Mouse (Mus musculus) heart, adult 9 months (tissue): ENCODE measurements at regions not wholly inside any gene's neighbourhood (a gene's known extent, or its start where the extent isn't known, plus 50 kb on each side); places are given as distances from the start of the nearest gene placed in this dataset.

ENCODE experiments used
- DNase-seq, 2 experiments: peaks; one replicate each; pipeline ENCODE4 v3.0.0; 2022; ENCODE audit warnings: low spot score in 2 of 2

DNA sequence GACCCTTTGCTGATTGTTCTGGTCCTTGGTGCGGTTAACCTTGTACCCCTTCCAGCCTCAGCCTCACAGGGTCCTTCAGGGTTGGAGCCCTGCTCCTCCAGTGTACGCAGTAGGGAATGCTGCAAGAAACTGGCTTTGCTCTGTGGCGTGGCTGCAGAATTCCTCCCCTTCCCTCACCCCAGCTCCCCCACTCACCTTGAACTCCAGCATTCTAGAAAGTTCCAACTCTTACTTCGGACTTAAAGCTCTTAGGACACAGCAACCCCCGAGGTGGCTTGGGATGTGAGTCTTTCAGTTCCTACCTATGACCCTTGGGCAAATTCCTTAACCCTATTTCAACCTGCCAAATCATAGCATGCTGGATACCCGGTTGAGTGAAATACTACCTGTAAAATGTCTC is 73.3 kb upstream of the 1700024P04Rik start:
- no peak for DNase-seq

DNA sequence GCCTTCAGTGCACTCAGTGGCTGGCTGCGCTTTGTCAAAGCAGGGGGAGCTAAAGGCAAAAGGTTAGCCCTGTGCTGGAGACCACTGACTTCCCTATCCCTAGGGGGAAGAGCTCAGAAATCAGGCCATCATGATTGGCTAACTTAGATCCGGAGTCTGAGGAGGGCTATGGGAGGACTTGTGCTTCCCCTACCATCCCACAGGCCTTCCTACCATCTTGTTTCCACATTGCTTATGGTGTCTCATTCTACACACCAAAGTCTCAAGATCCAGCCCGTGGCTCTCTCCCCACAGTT is 72.9 kb upstream of the 1700024P04Rik start:
- DNase-seq, result no peak

DNA sequence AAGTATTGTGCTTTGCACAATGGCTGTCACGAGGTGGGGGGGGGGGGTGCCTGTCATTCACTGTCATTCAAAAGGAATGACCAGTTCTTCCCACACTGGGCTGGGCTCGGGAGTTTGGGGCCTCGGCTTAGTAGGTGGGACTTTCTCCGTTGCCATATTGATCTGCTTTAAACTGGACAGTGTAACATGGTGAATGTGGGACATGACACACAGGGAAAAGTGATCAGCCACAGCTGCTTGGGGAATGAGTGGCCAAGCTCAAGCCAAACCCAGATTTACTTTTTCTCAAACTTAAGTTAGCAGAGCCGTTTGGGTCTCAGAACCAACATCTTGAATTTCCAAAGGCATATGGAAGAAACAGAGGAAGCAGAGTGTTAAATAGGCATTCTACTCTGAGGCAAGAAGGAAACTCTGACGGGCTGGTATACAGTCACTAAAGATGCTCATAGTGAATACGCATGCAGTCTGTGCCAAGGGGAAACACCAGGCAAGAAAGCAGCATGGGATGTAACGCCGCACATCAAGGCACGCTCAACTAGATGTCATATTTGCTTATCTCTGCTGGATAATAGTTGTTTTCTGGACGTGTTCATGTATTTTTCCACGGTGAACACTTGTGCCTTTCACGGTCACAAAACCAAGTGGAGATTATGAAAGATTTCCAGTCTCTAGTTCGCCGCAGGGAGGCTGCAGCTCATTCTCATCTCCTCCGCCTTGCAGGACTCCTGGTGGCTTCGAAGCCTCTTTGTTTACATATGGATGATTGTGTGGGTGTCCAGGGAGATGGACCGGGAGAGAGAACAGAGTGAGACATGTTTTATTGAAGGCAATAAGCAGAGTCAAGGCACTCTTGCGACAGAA is 72.3 kb upstream of the 1700024P04Rik start:
- DNase-seq, result peak; percentile 28 to 29

DNA sequence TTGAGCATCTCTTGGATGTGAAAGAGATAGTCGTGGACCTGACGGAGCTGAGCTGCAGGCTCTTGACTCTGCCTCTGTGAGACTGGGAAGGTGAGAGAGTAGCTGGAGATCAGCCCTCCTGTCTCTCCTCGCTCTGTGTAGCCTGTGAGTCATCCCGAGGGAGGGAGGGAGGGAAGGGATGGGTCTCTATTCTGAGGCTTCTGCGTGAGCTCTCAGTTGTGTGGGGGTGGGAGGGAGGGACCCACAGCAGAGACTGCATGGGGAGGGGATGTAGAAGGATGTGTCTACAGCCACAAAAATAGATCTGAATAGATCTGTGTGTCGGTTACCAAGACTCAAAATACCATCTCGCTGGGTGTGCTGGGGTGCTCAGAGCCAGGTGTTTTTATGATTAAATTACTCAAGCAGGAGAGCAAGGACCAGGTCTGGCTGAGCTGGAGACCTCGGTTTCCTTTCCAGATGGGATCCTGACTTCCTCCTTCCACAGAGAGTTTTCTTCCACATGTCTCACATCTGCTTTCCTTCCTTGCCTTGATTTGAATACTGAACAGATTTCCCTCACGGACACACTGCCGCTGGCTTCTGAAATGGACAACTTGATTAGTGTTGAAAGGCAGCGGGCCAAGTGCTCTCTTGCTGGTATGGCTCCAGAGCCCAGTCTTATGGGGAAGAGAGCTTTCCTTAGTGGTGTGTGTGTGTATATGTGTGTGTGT is 71.4 kb upstream of the 1700024P04Rik start:
- peak; percentile 56 to 68 for DNase-seq

DNA sequence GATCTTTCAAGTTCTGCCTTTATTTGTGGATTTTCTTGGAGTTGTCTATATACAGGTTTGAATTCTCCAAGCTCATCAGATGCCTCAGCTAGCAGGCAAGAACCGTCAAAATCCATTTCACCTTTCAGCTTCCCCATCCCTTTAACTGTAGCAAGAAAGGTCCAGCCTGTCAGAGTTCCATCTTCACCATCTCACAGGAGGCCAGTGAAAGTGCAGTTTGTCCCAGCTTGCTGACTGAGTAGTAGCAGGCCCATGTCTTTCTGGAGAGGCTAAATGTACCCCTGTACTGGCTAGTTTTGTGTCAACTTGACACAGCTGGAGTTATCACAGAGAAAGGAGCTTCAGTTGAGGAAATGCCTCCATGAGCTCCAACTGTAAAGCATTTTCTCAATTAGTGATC is 67.7 kb upstream of the 1700024P04Rik start:
- DNase-seq, result no peak

DNA sequence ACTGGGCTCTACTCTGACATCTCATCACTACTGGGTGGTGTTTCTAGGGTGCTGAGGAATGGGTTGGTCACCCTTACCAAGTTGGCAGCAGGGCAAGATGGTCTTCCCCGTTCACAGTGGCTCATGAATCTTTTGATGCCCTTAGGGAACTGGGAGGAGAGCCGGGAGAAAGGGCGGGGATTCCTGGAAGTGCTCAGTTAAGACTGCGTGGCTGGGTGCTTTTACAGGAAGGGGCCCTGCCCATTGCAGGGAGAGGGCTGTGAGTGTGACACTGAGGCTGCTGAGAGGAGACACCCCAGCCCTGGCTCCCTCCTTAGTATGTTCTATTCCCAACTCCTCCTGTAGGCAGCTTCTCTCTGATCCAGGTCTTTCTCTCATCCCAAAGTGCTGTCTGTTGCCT is 65.3 kb upstream of the 1700024P04Rik start:
- no peak for DNase-seq

DNA sequence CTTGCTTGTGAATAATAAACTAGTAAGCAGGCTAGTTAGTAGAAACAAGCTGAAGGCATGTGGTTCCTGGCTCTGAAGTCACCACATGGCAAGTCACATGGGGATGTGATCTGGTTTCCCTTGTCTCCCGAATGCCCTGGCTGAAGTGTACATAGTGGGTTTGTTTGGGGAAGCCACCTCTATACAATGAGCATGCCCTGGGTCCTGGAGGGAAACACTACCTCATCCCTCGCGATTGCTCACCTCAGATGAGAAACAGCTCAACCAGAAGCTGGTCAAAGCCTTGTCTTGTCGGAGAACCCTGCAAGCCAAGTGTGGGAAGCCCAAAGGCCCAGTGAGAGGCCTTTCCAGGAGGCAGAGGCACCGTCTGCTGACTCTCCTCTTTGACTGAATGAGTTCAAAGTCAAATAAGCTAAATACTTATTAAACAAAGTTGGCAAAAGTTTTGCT is 64.3 kb upstream of the 1700024P04Rik start:
- DNase-seq, result no peak

DNA sequence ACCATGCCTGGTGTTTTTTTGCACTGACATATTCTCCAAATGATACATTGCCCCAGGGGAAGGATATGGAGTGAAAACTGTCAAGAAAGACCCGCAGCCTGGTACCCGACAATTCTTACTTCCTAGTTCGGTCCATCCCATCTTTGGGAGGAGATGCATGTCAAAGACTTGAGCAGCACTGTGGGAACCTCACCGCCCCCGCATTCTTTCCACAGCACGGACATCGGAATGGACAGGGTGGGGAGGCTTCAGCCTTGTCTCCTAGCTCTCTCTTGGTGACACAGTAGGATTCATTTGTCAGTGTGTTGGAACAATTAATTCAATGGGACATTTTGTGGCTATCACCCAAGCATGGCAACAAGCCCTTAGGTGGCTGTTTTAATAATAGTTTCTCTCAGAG is 62.9 kb upstream of the 1700024P04Rik start:
- DNase-seq, result no peak

DNA sequence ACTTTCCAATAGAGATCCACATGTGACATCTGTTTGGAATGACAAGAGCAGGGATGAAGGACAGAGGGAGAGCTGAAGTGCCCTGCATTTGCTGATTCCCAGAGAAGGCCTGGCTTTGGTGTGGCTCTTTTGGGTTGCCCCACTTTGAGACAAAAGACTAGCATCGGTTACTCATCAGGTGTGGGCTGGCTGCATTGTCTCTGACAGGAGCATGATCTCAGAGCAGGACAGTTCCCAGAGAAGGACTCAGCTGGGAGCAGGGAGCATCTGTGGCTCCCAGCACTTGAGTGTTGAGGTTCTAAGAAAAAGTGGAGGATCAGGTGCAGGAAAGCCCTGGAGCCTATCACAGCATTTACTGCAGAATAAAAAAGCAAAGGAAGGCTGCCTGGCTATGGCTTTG is 62.4 kb upstream of the 1700024P04Rik start:
- no peak for DNase-seq

DNA sequence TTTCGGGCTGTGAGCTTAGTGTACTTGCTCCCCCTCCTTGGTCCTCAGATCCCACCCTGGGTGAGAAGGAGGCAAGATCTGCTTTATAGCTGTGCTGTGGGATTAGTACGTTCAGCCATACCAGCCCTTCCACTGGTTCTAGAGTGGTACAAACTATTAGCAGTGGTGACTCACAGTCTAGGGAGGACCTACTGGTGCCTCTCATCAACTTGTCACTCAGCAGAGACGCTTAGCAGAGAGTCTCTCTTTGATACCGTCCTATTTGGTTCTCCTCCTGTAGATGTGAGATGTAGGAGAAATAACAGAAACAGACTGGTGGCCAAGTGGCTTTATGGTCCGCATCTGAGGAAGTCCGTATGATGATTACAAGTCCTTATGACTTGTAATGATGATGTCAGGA is 57.7 kb upstream of the 1700024P04Rik start:
- no peak for DNase-seq

DNA sequence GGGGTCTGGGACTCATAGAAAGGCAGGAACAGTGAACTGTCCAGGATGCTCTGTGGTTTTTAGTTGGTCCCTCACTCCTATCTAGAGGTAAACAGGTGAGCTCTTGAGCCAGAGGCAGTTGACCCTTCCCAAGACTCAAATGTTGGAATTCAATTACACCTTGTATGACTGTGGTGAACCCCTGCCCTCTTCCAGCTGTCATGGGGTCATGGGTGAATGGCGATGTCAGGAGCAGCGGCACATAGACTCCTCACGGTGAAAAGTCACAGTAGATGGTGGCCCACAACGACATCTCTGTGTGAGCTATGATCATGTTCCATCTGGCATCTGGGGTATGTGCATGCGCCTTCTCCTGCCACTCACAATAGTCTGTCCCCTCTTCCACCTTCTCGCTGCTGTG is 56.9 kb upstream of the 1700024P04Rik start:
- no peak for DNase-seq

DNA sequence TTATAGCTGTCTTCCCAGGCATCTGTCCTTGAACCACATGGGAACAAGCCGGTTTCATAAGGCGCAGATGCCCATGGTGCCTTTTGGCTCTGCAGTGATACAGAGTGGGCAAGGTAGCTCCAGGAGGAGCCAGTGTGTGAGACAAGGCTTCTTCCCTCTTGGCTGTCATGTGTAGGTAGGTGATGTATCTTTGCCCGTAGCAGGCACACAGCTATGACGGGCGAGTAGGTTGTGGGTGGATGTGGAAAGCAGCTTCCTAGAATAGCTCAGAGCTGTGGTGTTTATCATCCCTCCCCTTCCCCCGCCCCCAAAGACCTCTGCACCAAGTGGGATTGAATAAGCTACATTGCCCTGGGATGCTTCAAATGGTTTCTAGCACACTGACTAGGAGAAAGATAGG is 56.5 kb upstream of the 1700024P04Rik start:
- DNase-seq, result no peak

DNA sequence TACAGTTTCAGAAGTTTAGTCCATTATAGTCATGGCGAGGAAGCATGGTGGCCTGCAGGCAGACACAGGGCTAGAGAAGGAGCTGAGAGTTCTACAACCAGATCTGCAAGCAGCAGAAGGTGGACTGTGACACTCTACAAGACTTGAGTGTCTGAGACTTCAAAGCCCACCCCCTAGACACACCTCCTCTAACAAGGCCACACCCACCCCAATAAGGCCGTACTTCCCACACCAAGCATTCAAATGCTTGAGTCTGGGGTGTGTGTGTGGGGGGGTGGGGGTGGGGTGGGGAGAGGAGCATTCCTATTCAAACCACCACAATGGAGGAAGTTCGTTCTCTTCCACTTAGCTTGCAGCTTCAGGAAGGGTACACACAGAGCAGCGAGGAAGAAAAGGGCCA is 55.8 kb upstream of the 1700024P04Rik start:
- DNase-seq, result no peak

DNA sequence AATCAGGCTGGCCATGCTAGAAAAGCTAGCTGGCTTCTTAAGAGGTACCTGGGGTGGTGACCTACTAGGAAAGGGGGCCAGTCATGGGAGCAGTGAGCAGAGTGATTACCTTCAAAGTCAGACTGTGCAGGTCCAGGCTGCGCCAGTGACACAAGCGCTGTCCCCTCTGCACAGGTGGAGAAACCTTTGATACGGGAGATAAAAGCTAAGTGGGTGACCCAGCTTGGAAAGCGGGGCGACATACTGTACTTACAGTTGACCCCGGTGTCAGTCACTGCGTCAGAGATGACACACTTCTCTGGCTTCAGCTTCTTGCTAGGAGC is 54.7 kb upstream of the 1700024P04Rik start:
- no peak for DNase-seq

DNA sequence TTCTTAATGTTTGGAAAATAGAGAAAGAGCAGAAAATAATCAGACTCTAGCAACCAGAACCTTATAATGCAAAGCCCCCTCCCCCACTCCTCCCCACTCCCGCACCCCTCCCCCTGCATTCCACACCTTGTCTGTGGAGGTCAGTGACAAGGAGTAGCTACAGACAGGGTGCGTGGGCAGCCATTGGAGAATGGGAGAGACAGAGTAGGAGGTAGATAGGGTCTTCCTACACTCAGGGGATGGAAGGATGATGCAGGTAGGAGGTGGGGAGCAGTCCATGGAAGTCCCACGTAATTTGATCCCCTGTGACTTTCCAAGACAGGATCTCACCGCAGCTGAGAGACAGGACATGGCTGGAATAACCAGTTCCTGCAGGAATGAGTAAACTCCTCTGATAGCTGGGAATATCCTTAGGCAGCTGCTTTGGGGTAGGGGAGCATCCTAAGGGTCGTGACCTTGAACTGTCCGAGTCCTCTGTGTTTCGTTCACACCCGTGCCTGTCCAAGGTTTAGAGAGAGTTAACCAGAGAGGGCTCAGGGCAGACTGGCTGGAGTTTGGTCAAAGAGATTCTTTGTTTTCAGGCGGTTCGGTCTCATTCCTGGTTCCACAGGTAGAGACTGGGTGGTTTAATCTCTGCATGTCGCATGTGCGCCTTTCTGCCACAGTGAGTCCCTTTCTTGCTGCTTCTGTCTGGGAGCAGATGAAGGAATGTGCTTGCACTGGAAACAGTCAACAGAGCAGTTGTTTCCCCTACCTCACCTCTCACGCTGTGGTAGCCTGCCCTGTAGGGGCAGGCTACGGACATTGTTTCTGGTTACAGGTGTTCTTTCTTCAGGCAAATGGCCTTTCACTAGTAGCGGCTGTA is 54.1 kb upstream of the 1700024P04Rik start:
- no peak for DNase-seq

DNA sequence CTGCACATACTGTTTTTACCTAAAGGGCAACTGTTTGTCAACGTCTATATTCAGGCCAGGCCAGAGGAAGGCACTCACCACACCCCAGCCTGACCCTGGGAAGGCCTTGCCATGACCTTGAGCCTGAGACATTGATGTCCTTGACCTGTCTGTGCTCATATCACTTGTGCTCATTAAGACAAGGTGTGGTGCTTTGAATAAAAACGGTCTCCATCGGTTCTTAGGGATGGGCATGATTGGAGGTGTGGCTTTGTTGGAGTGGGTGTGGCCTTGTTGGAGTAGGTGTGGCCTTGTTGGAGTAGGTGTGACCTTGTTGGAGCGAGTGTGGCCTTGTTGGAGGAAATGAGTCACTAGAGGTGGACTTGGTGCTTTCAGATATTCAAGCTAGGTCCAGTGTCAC is 52.8 kb upstream of the 1700024P04Rik start:
- no peak for DNase-seq
